Mouse (Mus musculus): ENCODE measurements around the gene Thra.
"Not testable (repeated sequence)": the region's sequence is repeated elsewhere in the genome, so short reads cannot be mapped to it uniquely, and the experiment has no call there.

DNA sequence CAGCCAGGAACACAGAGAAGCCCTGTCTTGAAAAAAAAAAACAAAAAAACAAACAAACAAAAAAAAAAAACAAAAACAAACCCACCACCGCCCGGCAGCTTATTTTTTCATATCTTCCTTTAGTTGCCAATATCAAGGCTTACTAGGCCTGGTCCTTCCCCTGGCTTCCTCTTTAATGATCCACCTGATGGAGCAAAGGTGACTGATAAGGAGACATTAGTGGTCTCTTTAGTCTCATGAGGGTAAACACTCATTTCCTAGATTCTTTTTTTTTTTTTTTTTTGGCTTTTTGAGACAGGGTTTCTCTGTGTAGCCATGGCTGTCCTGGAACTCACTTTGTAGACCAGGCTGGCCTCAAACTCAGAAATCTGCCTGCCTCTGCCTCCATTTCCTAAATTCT is 3.2 kb upstream of the Thra start:
- TF ChIP-seq EP300, CTCF (IDR thresholded peaks at IDR 0.05; ENCODE audit: low read depth): not testable (repeated sequence)

All from liver, postnatal 0 days (tissue).